9 mouse cellular contexts compared by ENCODE assay signal in the genomic region with DNA sequence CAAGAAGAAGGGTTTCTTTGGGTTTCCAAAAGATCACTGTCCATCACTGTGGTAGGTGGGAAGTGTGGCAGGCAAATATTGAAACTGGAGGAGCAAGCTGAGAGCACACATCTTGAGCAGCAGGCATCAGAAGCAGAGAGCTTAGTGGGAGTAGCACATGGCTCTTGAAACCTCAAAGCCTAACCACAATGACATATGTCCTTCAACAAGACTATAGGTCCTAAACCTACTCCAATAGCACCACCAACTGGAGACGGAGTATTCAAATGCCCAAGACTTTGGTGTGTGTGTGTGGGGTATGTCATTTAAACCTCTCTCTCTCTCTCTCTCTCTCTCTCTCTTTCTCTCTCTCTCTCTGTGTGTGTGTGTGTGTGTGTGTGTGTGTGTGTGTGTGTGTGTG.
DNase-seq lines count a peak whose midpoint lies in the region; ATAC-seq and TF ChIP-seq lines count a peak whose summit lies in the region.
"Had no signal": no experiment of that assay in that cellular context is flagged by ENCODE, and none has a peak within 500 bp of the region (broad histone marks: within the 10 kb centered on the region; RNA-seq: fewer than 3 reads in every experiment).

No protein-coding gene starts in this region.

- H3K4me3 ChIP-seq in midbrain, embryonic 14.5 days (replicated peaks; ENCODE audit: low read depth, low read length) = no peak overlapping the region
- no peak overlapping the region for H3K4me3 ChIP-seq in midbrain, embryonic 11.5 days (ENCODE audit: low read depth, low read length)
- H3K4me3 ChIP-seq in cerebellum, adult 2 months (replicated peaks; ENCODE audit: insufficient read depth, low read depth, low read length) = no peak overlapping the region
- H3K4me3 ChIP-seq: hindbrain, embryonic 15.5 days had no signal

- TF ChIP-seq CTCF in cerebellum, adult 2 months (IDR thresholded peaks at IDR 0.05; ENCODE audit: borderline replicate concordance, insufficient read depth, low read depth, low read length) = no peak

- 57% methylated on average over 1 of the region's 1 CpGs for WGBS in midbrain, embryonic 14.5 days
- WGBS in midbrain, embryonic 11.5 days = 56% methylated on average over 1 of the region's 1 CpGs
- WGBS in cerebellum, adult 2 months = 67% methylated on average over 1 of the region's 1 CpGs

- H3K4me1 ChIP-seq in midbrain, embryonic 14.5 days (ENCODE audit: control insufficient read depth, insufficient read depth, low read length) = peaks cover 10% of the 10 kb centered on the region; the same call in 1 of the 2 replicates
- no peaks in the 10 kb centered on the region for H3K4me1 ChIP-seq in midbrain, embryonic 11.5 days (ENCODE audit: control insufficient read depth, insufficient read depth, low read length)
- H3K4me1 ChIP-seq in cerebellum, adult 2 months (ENCODE audit: control insufficient read depth, insufficient read depth, low read length) = no peaks in the 10 kb centered on the region
- H3K4me1 ChIP-seq: hindbrain, embryonic 15.5 days had no signal

- ATAC-seq in midbrain, embryonic 14.5 days (ENCODE audit: low FRiP score, low TSS enrichment) = no peak
- no peak for ATAC-seq in midbrain, embryonic 11.5 days (ENCODE audit: low FRiP score)

- H3K36me3 ChIP-seq in midbrain, embryonic 14.5 days (ENCODE audit: control insufficient read depth, insufficient read depth, low read length) = no peaks in the 10 kb centered on the region
- H3K36me3 ChIP-seq in midbrain, embryonic 11.5 days (ENCODE audit: control insufficient read depth, insufficient read depth, low read length) = no peaks in the 10 kb centered on the region
- H3K36me3 ChIP-seq: hindbrain, embryonic 15.5 days had no signal

- no peaks in the 10 kb centered on the region for H3K27me3 ChIP-seq in midbrain, embryonic 14.5 days (ENCODE audit: control insufficient read depth, insufficient read depth, low read length)
- H3K27me3 ChIP-seq in midbrain, embryonic 11.5 days (ENCODE audit: control insufficient read depth, insufficient read depth, low read length) = no peaks in the 10 kb centered on the region
- H3K27me3 ChIP-seq in cerebellum, adult 2 months (ENCODE audit: control insufficient read depth, insufficient read depth, low read length) = no peaks in the 10 kb centered on the region
- H3K27me3 ChIP-seq: hindbrain, embryonic 15.5 days had no signal

- DNase-seq in embryo, embryonic 10 days (ENCODE audit: low spot score) = peak; percentile 50
- DNase-seq in embryo, embryonic 9.5 days (ENCODE audit: extremely low spot score) = no peak
- DNase-seq in midbrain, embryonic 14.5 days = peak; percentile 36
- no peak for DNase-seq in midbrain, embryonic 11.5 days (ENCODE audit: low spot score, missing footprints)
- peak; percentile 33 for DNase-seq in kidney, postnatal 14 days
- peak; percentile 34 for DNase-seq in thymus, postnatal 14 days
- DNase-seq in cerebellum, adult 2 months = no peak
- no peak for DNase-seq in right cerebral cortex, postnatal 4 days

- no peak overlapping the region for H3K27ac ChIP-seq in midbrain, embryonic 14.5 days (replicated peaks; ENCODE audit: low read depth, low read length)
- H3K27ac ChIP-seq in midbrain, embryonic 11.5 days (ENCODE audit: low read depth, low read length) = no peak overlapping the region
- no peak overlapping the region for H3K27ac ChIP-seq in cerebellum, adult 2 months (ENCODE audit: insufficient read depth, low read length)
- H3K27ac ChIP-seq: hindbrain, embryonic 15.5 days had no signal

- no peak overlapping the region for H3K4me2 ChIP-seq in midbrain, embryonic 14.5 days (ENCODE audit: low read length)
- no peak overlapping the region for H3K4me2 ChIP-seq in midbrain, embryonic 11.5 days
- H3K4me2 ChIP-seq: hindbrain, embryonic 15.5 days had no signal

- TF ChIP-seq POLR2A in cerebellum, adult 2 months (IDR thresholded peaks at IDR 0.05; ENCODE audit: borderline replicate concordance, insufficient read depth, low read length) = no peak

- no peaks in the 10 kb centered on the region for H3K9me3 ChIP-seq in midbrain, embryonic 14.5 days (ENCODE audit: control insufficient read depth, low read length)
- no peaks in the 10 kb centered on the region for H3K9me3 ChIP-seq in midbrain, embryonic 11.5 days (ENCODE audit: control insufficient read depth, low read length)
- H3K9me3 ChIP-seq: hindbrain, embryonic 15.5 days had no signal

- H3K9ac ChIP-seq in midbrain, embryonic 14.5 days (replicated peaks; ENCODE audit: low read length) = no peak overlapping the region
- no peak overlapping the region for H3K9ac ChIP-seq in midbrain, embryonic 11.5 days (ENCODE audit: low read length)
- H3K9ac ChIP-seq: hindbrain, embryonic 15.5 days had no signal

Comparison
In these comparisons a context has a peak if more than half of its experiments do, and no peak if none do; other contexts are left out.
1. DNase-seq: peak in embryo, embryonic 10 days (single experiment), midbrain, embryonic 14.5 days (single experiment), kidney, postnatal 14 days (single experiment) and thymus, postnatal 14 days (single experiment); none in embryo, embryonic 9.5 days (single experiment), midbrain, embryonic 11.5 days (single experiment), cerebellum, adult 2 months (0 of 2) and right cerebral cortex, postnatal 4 days (single experiment).